Mouse (Mus musculus) frontal cortex, postnatal 25 days (tissue): ENCODE measurements around the gene Efcab6.
A peak's percentile ranks its signal among the peaks of the same experiment; 100 is the strongest.
"Not testable (repeated sequence)": the region's sequence is repeated elsewhere in the genome, so short reads cannot be mapped to it uniquely, and the experiment has no call there.

Experiments used
- DNase-seq, 2 experiments: peaks; one replicate each; pipeline ENCODE4 v3.0.0; 2022; ENCODE audit warnings: low spot score in 2 of 2

The Efcab6 gene

DNA sequence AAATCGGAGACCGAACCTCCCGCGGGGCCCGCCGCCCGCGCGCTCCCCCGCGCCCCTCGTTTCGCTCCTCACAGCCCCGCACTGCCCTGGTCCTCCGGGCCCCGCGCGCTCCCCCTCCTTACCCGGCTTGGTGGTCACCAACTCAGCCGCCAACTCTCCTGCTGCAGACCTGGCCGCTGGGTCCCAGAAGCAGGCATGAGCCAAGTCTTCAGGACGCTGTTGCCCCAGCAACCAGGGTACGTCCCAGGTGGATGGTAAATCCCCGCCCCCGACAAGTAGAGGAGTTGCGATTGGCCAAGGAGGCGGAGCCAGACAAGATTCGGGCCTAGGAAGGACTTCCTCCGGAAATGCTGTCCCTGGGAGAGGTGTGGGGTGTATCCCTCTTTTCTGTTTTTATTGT is at the start of gene Efcab6:
Efcab6 (minus strand) TSS at position 240 of the 400 bp plus-strand sequence.
- no peak for DNase-seq

DNA sequence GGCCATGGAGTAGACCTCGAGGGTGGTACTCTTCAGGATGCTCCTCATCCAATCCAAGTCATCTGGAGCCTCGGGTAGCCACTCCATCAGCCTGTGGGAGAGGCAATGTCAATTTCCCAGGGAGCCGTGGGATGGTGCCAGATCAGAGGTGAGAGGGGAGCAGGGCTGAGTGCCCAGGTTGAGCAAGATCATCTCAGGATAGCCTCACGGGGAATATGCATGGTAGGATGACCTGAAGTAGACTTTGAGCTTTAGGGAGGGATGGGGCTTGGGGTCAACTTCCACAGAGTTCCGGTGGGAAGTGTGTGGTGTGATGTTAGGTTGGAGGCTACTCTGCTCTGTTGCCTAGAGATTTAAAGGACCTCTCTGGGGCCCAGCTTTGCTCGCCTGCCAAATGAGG is 48.7 kb upstream of the Efcab6 start:
- no peak for DNase-seq

DNA sequence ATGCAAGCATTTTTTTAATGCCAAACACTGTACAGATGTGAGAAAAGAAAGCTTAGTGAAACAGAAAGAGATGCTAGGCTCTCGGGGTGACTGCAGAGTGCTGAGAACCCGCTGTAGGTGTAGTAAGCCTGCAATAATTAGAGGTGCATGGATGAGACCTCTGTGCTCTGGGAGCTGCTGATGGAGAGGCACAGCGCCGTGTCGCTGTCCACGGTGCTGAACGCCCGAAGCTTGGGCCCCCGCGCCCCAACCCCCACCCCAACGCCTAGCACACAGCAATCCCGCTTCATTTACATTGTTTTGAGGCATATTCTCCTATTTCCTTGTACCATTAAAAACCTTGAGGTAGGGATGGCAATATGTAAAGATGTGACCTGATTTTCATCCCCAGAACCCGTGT is 43.7 kb upstream of the Efcab6 start:
- DNase-seq, result no peak

DNA sequence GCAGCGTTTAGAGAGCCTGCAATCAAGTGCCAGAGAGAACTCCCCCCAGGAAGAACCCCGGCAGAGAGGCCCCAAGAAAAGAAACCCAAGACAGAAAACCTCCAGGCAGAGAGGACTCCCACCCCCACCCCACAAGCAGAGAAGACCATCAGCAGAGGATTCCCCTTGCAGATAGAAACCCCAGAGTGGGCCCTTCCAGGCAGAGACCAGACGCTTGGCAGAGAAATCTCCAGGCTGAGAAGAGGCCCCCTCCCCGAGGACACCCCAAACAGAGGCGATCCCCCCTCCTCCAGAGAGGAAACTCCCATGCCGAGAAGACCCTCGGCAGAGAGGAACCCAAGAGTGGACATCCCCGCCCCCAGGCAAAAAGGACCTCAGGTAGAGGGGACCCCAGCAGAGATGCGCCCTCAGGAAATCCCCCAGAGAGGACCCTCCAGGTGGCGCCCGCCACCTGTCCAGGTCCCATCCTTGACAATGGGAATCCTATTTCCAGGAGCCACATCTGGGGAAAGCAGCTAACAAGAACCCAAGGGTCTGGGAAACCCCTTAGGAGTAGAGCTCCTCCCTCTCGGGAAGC is 40.8 kb upstream of the Efcab6 start:
- no peak for DNase-seq

DNA sequence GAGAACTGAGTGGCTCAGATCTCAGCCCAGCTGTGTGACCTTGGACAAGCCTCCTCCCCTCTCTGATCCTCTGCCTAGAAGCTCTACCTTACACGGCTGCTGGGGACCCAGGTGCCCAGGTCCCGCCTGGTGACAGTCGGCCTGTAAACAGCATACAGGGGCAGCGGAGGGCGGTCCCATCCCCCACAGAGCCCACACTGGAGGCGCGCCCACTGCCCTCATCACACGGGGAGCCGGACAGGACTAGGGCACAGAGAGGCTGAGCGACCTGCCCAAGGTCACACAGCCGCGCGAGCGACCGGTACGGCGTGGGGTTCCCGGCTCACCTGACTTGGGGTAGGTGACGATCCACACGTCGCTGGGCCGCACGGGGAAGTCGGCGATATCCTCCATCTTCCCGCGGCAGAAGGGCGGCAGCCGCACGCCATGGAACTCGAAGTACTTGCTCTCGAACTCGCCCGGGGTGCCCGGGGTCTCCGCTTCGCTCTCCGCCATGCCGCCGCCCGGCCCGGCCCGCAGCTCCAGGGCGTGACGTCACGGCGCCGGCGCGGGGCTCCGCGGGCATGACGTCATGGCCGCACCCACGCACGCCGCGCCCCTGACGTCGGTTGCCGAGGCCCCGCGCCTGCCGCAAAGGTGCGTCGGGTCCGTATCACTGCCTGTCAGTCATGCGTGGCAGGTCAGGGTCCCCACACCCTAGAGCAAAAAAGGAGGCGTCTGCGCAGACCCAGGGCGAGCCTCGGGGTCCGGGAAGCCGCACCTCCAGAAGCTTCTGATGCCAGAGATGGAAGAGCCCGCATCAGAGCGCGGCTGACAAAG is 40.1 kb upstream of the Efcab6 start, which contains the start of gene Sult4a1:
Sult4a1 (minus strand) TSS at position 650 of the 819 bp plus-strand sequence.
- peak; percentile 45 to 66 for DNase-seq

DNA sequence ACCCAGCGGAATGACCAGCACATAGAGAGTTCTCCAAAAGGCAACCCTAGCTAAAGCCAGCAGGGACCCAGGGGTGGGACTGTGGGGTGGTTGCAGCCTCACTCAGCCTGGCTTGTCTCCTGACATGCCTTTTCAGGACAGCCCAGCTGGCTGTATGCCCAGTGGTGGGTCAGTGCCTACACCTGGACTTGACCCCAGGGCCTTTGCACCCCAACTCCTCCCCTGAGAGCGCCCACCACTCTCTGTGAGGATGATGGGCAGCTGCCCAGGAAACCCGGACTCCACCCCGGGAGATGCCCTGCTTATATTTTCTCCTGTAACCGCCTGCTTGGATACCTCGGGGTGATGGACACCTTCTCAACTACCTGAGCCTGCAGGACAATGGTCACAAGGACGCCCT is 39.4 kb upstream of the Efcab6 start:
- no peak for DNase-seq

DNA sequence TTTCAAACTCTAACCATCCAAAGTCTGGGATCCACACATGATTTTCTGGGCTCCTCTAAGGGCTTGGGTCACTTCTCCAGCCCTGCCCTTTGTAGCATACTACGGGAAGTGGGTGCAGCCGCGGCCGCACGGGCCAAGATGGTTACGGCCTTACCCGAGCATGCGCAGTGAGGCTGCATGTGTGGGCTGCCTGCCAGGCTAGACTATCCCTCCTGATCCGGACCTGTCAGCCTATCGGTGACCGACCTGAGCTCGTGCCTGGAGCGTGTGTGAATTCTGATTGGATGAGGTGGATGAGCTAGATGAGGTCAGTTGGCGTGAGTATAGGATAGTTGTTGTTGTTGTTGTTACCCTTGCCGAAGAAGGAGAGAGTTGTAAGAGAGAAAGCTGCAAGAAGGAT is 32.4 kb upstream of the Efcab6 start:
- not testable (repeated sequence) for DNase-seq

DNA sequence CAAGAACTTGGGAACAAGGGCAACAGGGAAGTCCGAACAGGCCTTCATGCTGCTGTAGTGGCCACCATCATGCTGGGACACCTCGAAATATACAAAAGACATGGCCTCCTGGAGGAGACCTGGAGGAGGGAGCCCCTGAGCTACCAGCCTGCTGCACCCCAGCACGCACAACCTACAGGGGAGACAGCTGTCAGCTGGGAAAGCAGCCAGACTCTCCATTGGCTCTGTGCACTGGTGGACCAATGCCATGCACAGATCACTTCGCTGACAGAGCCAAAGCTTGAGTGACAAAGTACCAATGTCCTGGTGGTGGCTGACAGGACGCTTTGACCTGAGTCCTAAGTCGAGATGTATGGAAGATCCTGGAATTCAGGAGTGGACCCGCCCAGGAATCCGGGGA is 30.9 kb upstream of the Efcab6 start:
- no peak for DNase-seq

DNA sequence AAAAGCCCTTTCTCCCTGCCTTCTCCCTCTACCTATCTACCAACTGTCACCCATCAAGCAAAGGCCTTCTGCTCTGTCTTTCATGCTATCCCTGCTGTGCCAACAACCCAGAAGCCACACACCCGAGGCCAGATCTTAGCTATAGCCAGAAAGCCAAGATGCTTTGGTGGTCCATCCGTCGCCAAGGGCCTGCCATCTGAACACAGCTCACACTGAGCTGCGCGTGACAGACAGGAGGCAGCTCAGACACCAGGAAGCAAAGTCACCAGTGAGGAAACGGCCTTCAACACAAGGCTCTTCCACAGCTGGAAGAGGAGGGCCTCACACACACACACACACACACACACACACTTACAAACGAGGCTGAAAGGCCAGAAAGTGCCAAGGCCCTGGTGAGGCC is 29.7 kb upstream of the Efcab6 start:
- DNase-seq, result no peak

DNA sequence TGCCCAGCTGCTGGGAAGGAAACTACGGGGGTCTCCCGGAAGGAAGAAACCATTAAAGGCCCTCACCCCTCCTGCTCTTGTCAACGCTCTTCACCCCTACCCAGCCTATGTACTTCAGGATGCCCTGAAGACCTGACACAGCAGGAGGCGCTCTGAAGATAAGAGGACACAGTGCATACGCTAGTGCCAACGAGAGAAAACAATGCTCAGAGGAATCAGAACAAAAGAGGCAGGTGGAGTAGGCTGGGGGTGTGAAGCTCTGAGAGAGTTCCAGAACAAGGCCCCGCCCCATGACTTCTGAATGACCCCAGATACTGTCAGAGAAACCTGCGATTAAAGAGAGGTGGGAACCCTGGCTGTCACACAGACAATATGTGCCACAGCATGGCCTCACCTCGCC is 21.6 kb upstream of the Efcab6 start:
- DNase-seq, result no peak

DNA sequence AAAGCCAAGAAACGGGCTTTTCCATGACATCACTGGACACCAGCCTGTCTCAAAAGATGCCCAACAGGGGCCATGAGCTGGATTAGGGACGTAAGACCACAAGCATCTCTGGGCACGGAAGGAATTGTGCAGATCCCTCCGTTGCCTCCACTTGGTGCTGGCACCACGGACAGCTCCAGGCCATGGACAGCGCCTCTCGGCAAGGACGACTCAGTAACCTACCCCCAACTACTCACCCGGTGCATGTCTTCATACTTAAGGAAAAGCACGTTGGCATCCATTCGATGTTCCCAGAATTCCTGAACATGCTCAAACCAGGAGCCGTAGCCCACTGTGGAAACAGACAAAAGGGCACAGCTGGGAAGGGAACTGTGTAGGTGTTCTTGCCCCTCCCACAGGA is 21.2 kb upstream of the Efcab6 start:
- no peak for DNase-seq

DNA sequence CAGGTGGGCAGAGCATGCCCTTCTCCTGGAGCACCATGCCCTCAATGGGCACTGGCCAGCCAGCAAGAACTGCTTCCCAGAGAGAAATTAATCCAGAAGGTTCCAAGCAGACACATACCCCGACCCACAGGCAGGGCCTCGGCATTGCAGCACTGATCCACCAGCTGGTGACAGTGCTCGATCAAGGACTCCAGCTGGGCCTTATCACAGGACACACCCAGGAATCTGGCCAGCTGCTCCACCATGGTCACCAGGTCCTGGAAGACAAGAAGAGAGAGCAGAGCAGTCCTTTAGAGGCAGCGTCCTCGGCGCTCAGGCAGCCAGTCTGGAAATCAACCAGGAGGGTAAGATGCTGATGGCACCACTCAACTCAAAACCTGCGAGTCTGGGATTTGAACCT is 14.9 kb upstream of the Efcab6 start:
- DNase-seq, result no peak

DNA sequence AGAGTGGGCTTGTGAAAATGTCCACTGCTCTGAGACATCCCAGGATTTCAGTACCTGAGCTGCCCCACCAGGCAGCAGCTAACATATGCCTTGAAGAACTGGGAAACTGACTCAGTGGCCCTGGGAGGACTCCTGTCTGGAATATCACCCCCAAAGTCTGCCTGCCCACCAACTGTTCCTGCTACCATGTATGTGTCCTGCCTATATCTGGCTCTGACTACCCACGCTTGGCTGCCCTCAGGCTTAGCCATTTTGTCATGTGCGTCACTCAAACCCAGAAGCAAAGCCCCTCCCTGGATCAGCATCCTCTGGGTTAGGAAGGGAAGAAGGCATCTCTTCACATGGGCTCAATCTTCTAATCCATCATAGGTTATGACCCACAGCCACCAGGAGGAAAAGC is 14.3 kb upstream of the Efcab6 start:
- no peak for DNase-seq

DNA sequence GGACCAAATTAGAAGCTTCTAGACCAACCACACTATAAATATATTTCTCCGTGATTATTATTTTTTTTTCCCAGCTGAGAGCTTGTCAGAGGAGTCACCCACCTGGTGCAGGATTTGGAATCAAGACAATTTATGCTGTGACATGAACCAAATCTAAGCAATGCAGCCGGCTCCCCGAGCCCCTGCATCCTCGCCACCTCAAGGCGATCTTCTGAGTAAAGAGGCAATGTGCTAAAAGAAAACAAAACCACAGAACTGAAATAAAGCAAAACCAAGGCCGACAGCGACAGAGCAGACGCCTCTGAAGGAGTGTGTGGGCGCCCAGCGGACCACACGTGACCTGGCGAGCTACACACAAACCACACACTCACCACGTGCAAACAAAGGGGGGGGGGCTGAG is 13.5 kb upstream of the Efcab6 start:
- no peak for DNase-seq

DNA sequence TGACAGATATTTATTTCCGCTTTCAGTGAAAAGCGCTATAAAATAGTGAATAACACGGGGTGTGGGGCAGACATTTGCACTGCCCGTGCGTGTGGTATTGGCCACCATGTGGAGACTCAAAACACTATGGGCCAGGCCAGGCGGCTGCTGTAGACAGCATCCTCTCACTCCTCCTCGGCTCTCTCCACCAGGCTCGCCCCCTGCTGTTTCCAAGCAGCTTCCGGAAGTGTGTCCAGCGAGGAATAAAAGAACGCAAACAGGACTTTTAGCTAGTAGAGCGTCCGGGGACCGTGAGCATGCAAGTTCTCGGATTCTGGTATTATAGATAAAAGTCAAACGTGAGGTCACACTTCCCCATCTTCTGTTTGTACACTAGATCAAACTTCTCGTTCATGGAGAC is 12.0 kb upstream of the Efcab6 start:
- no peak for DNase-seq

DNA sequence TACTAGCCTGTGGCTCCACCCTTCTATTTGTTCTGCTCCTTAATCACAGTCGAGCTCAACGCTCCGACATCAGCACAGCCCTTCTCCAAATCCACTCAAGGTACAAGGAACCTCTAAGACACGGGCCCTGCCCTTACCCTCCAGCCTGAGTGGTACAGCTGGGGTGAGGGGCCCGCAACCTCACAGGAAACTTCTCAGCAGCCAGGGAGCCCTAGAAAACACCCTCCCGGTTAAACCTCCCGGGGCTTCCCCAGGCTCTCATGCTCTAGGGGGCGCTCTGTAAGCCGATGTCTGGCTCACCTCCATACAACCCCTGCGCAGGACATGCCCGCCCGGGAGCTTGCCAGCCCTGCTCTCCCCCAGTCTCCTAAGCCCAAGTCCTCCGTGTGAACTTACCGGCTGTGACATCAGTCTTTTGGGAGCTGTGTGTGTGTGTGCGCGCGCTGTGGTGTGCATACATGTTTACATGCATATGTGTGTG is 9.6 kb upstream of the Efcab6 start:
- DNase-seq, result no peak

DNA sequence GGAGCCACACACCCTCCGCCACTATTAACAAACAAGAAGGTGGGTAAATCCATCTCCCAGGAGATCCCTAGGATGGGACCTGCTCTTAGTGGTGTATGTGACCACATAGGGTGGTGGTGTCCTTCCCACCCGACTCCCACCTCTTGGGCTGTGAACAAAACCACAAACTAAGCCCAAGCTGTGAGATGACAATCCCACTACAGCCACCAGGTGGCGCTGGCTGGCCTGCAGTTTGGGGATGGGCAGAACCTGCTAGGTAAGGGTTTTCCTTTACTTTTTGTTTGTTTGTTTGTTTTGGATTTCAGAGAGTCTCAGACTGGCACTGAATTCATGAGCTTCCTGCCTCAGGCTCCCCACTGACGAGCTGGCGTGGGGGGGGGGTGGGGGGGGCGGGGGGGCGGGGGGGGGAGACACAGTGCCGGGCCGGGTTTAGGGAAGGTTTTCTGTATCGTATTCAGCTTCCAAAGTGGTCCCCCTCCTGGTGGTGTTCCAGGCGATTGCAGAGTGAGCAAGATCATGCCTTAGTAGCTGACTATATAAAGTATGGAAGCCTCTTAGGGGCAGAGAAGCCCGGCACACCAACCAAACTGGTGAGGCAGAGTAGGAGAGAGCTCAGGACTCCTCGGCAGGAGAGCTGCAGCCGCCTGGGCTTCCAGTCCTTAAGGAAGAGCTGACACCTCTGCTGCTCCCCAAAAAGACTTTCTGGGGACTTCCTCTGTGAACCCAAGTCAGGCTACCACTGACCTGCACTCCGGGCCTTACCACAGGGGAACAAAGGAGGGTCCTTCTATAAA is 8.9 kb upstream of the Efcab6 start:
- DNase-seq, result peak; percentile 65 to 67

DNA sequence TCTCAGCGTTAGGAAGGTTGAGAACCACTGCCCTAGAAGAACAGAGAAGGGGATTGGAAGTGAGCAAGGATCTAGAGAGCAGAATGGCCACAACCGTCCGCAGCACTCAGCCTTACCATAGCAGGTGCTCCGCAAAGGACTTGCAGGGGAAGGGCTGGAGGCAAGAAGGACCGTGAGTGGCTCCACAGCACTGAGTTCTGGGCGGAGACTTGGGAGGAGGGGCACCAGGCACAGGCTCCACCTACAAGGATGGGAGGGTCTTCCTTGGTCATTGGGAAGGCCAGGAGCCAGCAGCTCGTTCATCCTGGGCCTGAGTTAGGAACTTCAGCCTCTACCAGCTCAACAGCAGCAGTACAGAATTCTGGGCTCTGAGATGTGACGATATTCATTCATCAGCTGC is 7.9 kb upstream of the Efcab6 start:
- DNase-seq, result no peak

DNA sequence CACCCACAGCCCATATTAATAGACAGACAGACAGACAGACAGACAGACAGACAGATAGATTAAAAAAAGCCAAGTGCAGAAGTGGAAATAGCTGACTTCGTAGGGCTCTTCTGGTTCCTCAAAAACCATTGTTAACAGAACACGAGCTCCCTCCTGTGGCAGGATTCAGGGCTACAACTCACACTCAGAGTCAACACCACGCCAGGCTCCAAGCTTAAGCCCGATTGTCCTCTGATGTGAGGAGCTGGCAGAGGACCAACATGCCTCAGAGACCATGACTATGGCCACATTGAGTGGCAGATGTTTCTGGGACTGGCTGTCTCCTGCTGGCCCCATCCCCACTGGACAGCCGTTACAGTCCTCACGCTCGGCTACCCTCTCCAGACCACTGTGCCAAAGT is 7.0 kb upstream of the Efcab6 start:
- DNase-seq, result peak; percentile 91 to 95

DNA sequence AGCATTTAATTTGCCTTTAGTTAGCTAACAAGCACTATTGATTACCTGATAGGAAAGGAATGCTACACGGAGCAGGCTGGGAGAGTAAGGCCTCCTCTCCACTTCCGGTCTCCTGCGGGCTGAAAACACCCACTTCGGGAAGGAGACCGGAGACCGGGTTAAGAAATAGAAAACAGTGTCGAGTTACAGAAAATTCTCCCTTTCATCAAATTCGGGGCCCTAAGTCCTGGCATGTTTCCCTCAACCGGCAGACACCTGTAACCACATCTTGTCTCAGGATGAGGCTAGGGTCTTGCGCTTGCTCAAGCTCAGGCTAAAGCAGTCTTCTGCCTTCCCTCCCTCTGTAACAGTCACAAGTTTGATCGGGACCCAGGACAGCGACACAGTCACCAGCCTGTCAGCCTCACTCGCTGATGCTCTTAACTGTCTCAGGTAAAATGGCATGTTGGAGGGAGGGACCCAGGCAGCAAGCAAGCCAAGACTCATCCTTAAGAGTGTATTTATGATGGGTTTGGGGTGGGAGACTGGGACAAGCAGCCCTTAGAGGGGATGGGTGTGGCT is 5.0 kb upstream of the Efcab6 start:
- no peak for DNase-seq

DNA sequence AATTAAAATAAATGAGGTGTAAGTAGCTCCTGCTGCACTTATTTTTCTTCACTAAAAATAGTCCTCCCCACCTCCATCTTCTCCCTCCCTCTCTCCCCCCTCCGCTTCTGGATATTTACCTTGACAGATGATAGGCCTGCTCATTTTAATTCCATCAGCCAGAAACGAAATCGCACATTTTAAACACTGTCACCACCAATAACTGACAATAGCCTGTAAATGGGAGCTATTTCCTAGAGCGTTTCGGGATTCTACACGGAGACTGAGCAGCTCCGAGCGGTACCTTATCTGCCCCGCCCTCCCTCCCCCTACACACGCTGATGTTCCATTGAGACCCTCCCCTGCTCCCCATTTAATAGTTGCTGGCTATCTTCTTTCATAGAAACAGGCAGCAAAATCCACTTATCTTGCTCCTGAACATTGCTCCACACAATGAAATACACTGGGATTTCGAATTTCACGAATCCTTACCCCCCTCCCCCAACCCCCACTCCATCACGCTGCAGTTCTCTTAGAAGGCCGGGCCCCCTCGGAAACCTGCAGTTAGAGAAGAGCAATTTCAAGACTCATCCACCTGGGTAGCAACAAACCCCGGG is 4.4 kb upstream of the Efcab6 start:
- no peak for DNase-seq

DNA sequence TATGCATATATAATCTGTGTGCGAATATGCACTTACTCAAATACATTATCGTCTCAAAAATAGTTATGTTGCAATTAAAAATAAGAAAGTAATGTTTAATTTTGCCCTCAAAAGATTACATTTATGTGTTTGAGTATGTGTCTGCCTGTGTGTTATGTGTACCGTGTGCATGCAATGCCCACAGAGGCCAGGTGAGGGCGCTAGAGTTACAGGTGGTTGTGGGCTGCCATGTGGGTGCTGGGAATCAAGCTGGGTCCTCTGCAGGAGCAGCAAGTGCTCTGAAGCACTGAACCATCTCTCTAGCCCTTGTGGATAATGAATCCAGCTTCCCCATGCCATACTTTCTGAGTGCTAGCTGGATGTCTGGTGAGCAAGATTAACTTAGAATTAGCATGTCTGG is 522 bp upstream of the Efcab6 start:
- no peak for DNase-seq
